Mouse (Mus musculus) midbrain, embryonic 11.5 days (tissue): ENCODE results near the gene Trat1. TPM values are rescaled to one million over a fixed set of nuclear protein-coding genes. Genes with fewer than 3 reads are reported as not detected.

Experiments
- ATAC-seq: fragments of 200-750 bp; cut with Nextera tagmentation; 2 replicates; pipeline ENCODE4 v1.8.0; 2017; ENCODE audit warnings: moderate TSS enrichment, moderate library complexity; ENCODE audit not compliant: low FRiP score
- DNase-seq: peaks from one replicate; pipeline ENCODE4 v3.0.0; 2015; ENCODE audit warnings: low spot score; ENCODE audit errors: missing footprints
- H3K27ac ChIP-seq: fragments of 300-500 bp; sonication (generic); 2 replicates; pipeline ENCODE4 v1.5.1; 2014; ENCODE audit warnings: low read depth, low read length
- H3K27me3 ChIP-seq: fragments of 300-500 bp; sonication (generic); 2 replicates; pipeline ENCODE4 v1.6.1; 2014; ENCODE audit warnings: mild to moderate bottlenecking, low read length, moderate library complexity, mixed read lengths; ENCODE audit not compliant: control insufficient read depth, insufficient read depth
- H3K36me3 ChIP-seq: fragments of 300-500 bp; sonication (generic); 2 replicates; pipeline ENCODE4 v1.6.1; 2014; ENCODE audit warnings: mild to moderate bottlenecking, low read length, moderate library complexity, mixed read lengths; ENCODE audit not compliant: control insufficient read depth, insufficient read depth
- H3K4me1 ChIP-seq: fragments of 300-500 bp; sonication (generic); 2 replicates; pipeline ENCODE4 v1.6.1; 2014; ENCODE audit warnings: low read length; ENCODE audit not compliant: control insufficient read depth, insufficient read depth
- H3K4me2 ChIP-seq: fragments of 300-500 bp; sonication (generic); 2 replicates; pipeline ENCODE4 v1.6.1; 2014; ENCODE audit warnings: mild to moderate bottlenecking, moderate library complexity
- H3K4me3 ChIP-seq: fragments of 300-500 bp; sonication (generic); 2 replicates; pipeline ENCODE4 v1.5.1; 2014; ENCODE audit warnings: low read depth, low read length
- H3K9ac ChIP-seq: fragments of 300-500 bp; sonication (generic); 2 replicates; pipeline ENCODE4 v1.6.1; 2014; ENCODE audit warnings: low read length
- H3K9me3 ChIP-seq: fragments of 300-500 bp; sonication (generic); 2 replicates; pipeline ENCODE4 v1.6.1; 2016; ENCODE audit warnings: low read length; ENCODE audit not compliant: control insufficient read depth
- WGBS: fragments of 180-500 bp; shearing (Covaris S2); extraction: QIAGEN DNeasy Blood & Tissue Kit; methylation state at CpG from one replicate; pipeline ENCODE4 v1.1.7; 2014; 5-methylcytosine and 5-hydroxymethylcytosine counted together
- polyA plus RNA-seq: library from polyadenylated mRNA; unstranded; fragments of >200 nt; fragmentation: Nextera tagmentation; extraction: Ambion mirVana; gene quantifications from 2 replicates; pipeline ENCODE4 v1.2.1, GENCODE M21; 2014

The Trat1 gene
- polyA plus RNA-seq, 1 experiment from 2014 or later: not detected

DNA sequence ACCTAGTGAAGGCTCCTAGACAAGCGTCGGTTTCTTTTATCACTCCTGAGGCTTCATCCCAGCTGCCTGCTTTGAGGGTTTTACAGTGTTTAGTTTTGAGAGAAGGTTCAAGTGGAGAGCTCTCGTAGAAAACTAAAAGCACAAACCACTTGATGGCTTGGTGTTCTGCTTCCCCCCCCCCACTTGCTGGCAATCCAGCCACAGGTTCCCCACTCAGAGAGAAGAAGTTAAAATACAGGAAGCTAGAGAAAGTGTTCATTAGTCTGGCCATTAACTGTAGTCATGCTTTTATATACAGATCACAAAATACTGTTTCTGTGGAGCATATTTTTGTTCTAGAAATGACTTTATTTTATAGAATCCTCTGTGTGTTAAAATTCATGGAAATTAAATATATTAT lies 30.3 kb downstream of the Trat1 start:
- H3K9ac ChIP-seq: no peak overlapping the region
- DNase-seq: no peak
- no peaks in the 10 kb centered on the region for H3K9me3 ChIP-seq
- no peaks in the 10 kb centered on the region for H3K4me1 ChIP-seq
- WGBS: 82% methylated on average over 3 of the region's 3 CpGs
- H3K27ac ChIP-seq: no peak overlapping the region
- no peak overlapping the region for H3K4me3 ChIP-seq
- ATAC-seq: no peak
- H3K4me2 ChIP-seq: no peak overlapping the region
- no peaks in the 10 kb centered on the region for H3K36me3 ChIP-seq
- H3K27me3 ChIP-seq: no peaks in the 10 kb centered on the region

DNA sequence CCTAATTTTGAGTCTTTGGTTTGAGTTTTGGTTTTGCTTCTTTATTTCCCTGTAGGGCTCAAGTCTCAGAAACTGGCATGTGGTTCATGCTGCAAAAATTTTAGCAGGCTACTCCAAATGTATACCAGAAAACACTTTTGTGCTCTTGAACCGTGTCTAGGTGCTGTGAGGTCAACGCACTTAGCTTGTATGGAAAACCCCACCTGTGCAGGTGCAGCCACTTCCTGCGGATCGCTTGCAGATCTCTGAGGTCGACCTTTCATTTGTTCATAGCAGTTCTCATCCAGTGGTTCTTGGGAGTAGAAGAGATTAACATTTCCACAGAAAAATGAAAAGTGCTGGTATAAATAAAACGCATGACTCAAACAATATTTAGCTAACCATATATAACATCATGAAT lies 31.8 kb downstream of the Trat1 start:
- Histone ChIP-seq H3K4me1 (no peaks in the 10 kb centered on the region), H3K4me2 (no peak overlapping the region), H3K27ac (no peak overlapping the region), H3K4me3 (no peak overlapping the region), H3K36me3 (no peaks in the 10 kb centered on the region), H3K9ac (no peak overlapping the region), H3K9me3 (no peaks in the 10 kb centered on the region), H3K27me3 (no peaks in the 10 kb centered on the region)
- WGBS: 82% methylated on average over 6 of the region's 6 CpGs
- DNase-seq (no peak), ATAC-seq (no peak)

DNA sequence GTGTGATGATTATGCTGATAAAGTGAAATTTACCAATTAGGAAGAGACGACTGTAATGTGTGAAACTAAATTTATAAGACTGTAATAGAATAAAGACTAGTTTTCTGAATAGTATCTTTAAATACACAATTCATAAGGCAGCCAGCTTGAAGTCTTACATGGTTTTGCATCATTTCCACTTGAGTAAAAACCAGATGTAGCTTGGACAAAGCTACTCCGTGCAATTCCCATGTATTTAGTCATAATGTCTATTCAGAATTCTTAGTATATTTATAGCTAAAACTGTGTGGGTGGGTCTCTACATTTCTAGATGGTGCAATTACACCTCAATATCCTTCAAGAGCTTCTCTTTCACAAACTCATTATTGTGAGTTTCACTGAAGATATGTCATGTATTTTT lies 33.4 kb downstream of the Trat1 start:
- Histone ChIP-seq H3K9ac (no peak overlapping the region), H3K36me3 (no peaks in the 10 kb centered on the region), H3K27me3 (no peaks in the 10 kb centered on the region), H3K4me2 (no peak overlapping the region), H3K9me3 (no peaks in the 10 kb centered on the region), H3K27ac (no peak overlapping the region), H3K4me3 (no peak overlapping the region), H3K4me1 (no peaks in the 10 kb centered on the region)
- ATAC-seq (no peak), DNase-seq (no peak)
- 90% methylated on average over 2 of the region's 2 CpGs for WGBS

DNA sequence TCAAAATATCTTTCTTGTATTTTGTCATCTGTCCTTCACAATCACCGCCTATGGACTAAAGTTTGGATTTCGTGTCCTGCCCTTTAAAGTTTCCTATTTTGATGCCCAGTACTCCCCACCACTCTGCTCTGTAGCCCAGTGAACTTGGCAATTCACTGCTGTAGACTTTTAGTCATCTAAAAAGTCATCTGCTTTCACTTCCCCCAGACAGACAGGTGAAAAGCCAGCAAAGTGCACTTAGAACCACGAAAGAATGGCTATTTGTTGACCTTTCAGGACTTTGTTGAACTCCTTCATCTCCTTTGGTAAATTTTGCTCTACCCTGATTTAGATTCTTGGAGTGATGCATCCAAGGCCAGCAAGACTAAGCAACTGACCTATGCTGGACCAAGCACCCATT lies 34.9 kb downstream of the Trat1 start:
- Histone ChIP-seq H3K9me3 (no peaks in the 10 kb centered on the region), H3K4me1 (no peaks in the 10 kb centered on the region), H3K36me3 (no peaks in the 10 kb centered on the region), H3K4me3 (no peak overlapping the region), H3K27me3 (no peaks in the 10 kb centered on the region), H3K27ac (no peak overlapping the region), H3K4me2 (no peak overlapping the region), H3K9ac (no peak overlapping the region)
- no peak for DNase-seq
- WGBS: 89% methylated on average over 3 of the region's 3 CpGs
- ATAC-seq: no peak

DNA sequence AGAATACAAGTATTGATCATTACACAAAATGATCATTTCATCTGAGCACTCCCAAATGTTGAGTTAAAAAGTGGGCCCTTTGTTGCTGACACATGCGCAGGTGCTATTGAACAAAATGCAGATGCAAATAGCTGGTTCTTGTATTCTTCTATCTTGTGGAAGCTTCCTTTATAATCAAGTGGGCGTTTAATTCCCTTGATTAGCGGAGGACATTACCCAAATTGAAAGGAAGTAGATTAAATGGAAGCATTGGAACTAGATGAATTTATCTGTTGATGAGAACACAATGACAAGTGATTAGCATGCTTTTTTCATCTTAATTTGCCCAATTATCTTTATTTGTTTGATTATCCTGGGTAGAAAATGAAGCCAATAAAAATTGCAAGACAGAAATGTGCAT lies 51.6 kb downstream of the Trat1 start:
- Histone ChIP-seq H3K4me2 (no peak overlapping the region), H3K9ac (no peak overlapping the region), H3K4me3 (no peak overlapping the region), H3K36me3 (no peaks in the 10 kb centered on the region), H3K4me1 (no peaks in the 10 kb centered on the region), H3K27me3 (no peaks in the 10 kb centered on the region), H3K27ac (no peak overlapping the region), H3K9me3 (no peaks in the 10 kb centered on the region)
- WGBS: 97% methylated on average over 3 of the region's 3 CpGs
- DNase-seq: no peak
- ATAC-seq: no peak

DNA sequence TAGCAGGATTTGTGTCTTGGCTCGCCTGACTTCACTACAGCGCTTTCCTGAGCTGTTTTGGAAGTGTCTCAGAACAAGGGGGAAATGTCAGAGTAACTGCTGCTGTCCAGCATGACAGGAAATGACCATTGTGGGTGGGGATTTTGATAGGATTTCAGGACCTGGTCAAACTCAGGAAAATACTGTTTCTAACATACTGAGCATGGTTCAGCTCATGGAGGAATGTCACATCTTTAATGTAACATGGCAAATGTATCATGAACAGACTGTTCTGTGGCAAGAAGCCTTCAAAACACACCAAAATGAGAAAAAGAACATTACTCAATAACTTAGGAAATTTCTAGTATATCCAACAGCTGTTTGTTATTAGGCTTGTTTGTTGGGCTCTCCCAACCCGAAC lies 52.1 kb downstream of the Trat1 start:
- no peak overlapping the region for H3K9ac ChIP-seq
- WGBS: 81% methylated on average over 3 of the region's 3 CpGs
- no peaks in the 10 kb centered on the region for H3K36me3 ChIP-seq
- DNase-seq: no peak
- H3K4me1 ChIP-seq: no peaks in the 10 kb centered on the region
- H3K4me3 ChIP-seq: no peak overlapping the region
- H3K27me3 ChIP-seq: no peaks in the 10 kb centered on the region
- no peak for ATAC-seq
- H3K9me3 ChIP-seq: no peaks in the 10 kb centered on the region
- H3K4me2 ChIP-seq: no peak overlapping the region
- H3K27ac ChIP-seq: no peak overlapping the region

DNA sequence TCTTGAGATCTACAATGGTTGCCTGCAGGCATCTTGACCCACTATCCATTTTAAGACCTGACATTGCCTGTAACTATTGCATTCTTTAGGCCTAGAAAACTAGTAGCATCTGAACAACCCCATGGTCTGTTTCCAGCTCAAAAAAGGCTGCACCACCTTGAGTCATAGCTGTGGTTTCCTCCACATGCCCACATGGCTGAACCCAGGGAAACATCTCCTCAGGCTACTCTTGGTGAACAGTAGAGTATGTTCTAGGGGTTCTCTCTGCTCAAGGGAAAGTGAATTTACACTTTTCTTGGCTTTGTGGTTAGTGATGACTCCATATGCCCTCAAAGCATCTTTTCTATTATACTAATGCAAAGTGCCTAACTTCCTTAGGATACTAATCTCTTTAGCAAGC lies 55.5 kb downstream of the Trat1 start:
- Histone ChIP-seq H3K9ac (no peak overlapping the region), H3K4me3 (no peak overlapping the region), H3K27me3 (no peaks in the 10 kb centered on the region), H3K36me3 (no peaks in the 10 kb centered on the region), H3K9me3 (no peaks in the 10 kb centered on the region), H3K4me1 (no peaks in the 10 kb centered on the region), H3K27ac (no peak overlapping the region), H3K4me2 (no peak overlapping the region)
- ATAC-seq (no peak), DNase-seq (no peak)

DNA sequence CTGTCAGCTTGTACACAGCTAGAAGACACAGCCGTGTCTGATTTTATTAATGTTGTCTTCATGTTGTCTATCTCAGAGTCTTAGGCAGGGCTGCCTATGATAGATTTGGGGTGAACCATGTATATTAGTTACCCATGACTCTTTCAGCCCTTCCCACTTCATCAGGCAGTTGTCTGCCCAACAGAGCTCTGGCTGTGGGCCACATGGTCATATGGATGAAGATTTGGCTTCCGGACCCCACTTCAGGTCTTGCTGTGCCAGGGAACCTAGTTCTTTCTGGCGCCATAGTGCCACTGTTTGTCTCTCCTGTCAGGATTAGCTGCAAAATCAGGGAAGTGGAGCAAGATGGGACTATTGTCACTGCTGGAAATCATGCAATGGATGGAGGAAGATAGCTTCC lies 69.9 kb downstream of the Trat1 start:
- no peak overlapping the region for H3K9ac ChIP-seq
- no peak overlapping the region for H3K4me2 ChIP-seq
- H3K9me3 ChIP-seq: no peaks in the 10 kb centered on the region
- H3K27me3 ChIP-seq: no peaks in the 10 kb centered on the region
- no peak for ATAC-seq
- no peak overlapping the region for H3K4me3 ChIP-seq
- H3K27ac ChIP-seq: no peak overlapping the region
- no peaks in the 10 kb centered on the region for H3K36me3 ChIP-seq
- no peaks in the 10 kb centered on the region for H3K4me1 ChIP-seq
- WGBS: 93% methylated on average over 3 of the region's 3 CpGs
- no peak for DNase-seq
